9 mouse cellular contexts compared by ENCODE assay signal in genomic region chr11:86581943-86582542, GRCm38 (mm10). TPM values are rescaled to one million over a fixed set of nuclear protein-coding genes. Genes with fewer than 3 reads are reported as not detected.
A peak's percentile ranks its signal among the peaks of the same experiment; 100 is the strongest.
DNase-seq lines count a peak whose midpoint lies in the region; ATAC-seq lines count a peak whose summit lies in the region.
"Had no signal": no experiment of that assay in that cellular context is flagged by ENCODE, and none has a peak within 500 bp of the region (broad histone marks: within the 10 kb centered on the region; RNA-seq: fewer than 3 reads in every experiment).

No protein-coding gene starts in this region.

- WGBS in lung, embryonic 15.5 days: 77% methylated on average over 12 of the region's 12 CpGs
- WGBS in stomach, embryonic 16.5 days: 78% methylated on average over 12 of the region's 12 CpGs

- H3K27ac ChIP-seq in lung, embryonic 15.5 days: peak overlapping the region; percentile 82
- H3K27ac ChIP-seq in stomach, embryonic 16.5 days (ENCODE audit: low read length): peak overlapping the region; percentile 95

- H3K36me3 ChIP-seq in lung, embryonic 15.5 days: no peaks in the 10 kb centered on the region; the same call in 1 of the 2 replicates
- H3K36me3 ChIP-seq in stomach, embryonic 16.5 days (ENCODE audit: control insufficient read depth, insufficient read depth, low read length): no peaks in the 10 kb centered on the region

- no peaks in the 10 kb centered on the region for H3K27me3 ChIP-seq in lung, embryonic 15.5 days
- no peaks in the 10 kb centered on the region for H3K27me3 ChIP-seq in stomach, embryonic 16.5 days (ENCODE audit: control insufficient read depth, insufficient read depth, low read length)
- H3K27me3 ChIP-seq: forebrain, embryonic 12.5 days had no signal

- ATAC-seq in lung, embryonic 15.5 days (ENCODE audit: borderline replicate concordance, extremely low read depth, low FRiP score, low TSS enrichment): no peak
- no peak for ATAC-seq in stomach, embryonic 16.5 days (ENCODE audit: insufficient read depth, low FRiP score)

- no peak for DNase-seq in lung, postnatal 25 days (ENCODE audit: low spot score)
- peak; percentile 69 for DNase-seq in NIH3T3 (ENCODE audit: low read depth)
- DNase-seq in induced T-regulatory cell, adult 2 months (ENCODE audit: low read depth): peak; percentile 88
- DNase-seq in right cerebral cortex, postnatal 10 days (ENCODE audit: low spot score in 2 of 2): no peak
- no peak for DNase-seq in cerebellum, adult 11 months

- H3K4me3 ChIP-seq in lung, embryonic 15.5 days: no peak overlapping the region
- H3K4me3 ChIP-seq in stomach, embryonic 16.5 days (replicated peaks; ENCODE audit: low read length): no peak overlapping the region
- H3K4me3 ChIP-seq: forebrain, embryonic 12.5 days had no signal

- no peaks in the 10 kb centered on the region for H3K9me3 ChIP-seq in lung, embryonic 15.5 days
- no peaks in the 10 kb centered on the region for H3K9me3 ChIP-seq in stomach, embryonic 16.5 days (replicated peaks; ENCODE audit: control insufficient read depth, low read length)
- H3K9me3 ChIP-seq: forebrain, embryonic 12.5 days had no signal

- peak overlapping the region; percentile 46 for H3K4me2 ChIP-seq in lung, embryonic 15.5 days
- H3K4me2 ChIP-seq in stomach, embryonic 16.5 days (ENCODE audit: low read depth, low read length): peak overlapping the region; percentile 44; the same call in 1 of the 2 replicates
- H3K4me2 ChIP-seq: forebrain, embryonic 12.5 days; midbrain, embryonic 11.5 days had no signal

- no peak overlapping the region for H3K9ac ChIP-seq in lung, embryonic 15.5 days
- no peak overlapping the region for H3K9ac ChIP-seq in stomach, embryonic 16.5 days (ENCODE audit: low read length)
- H3K9ac ChIP-seq: forebrain, embryonic 12.5 days had no signal

- H3K4me1 ChIP-seq in lung, embryonic 15.5 days: peaks cover 64% of the 10 kb centered on the region
- H3K4me1 ChIP-seq in stomach, embryonic 16.5 days (ENCODE audit: control insufficient read depth, insufficient read depth, low read length): peaks cover 40% of the 10 kb centered on the region

RNA-seq across cellular contexts. Expression of gene Tubd1, which starts 37.3 kb away (rescaled TPM):
- polyA plus RNA-seq in lung, embryonic 15.5 days (2015; fragmentation: Nextera tagmentation; extraction: Ambion mirVana): 14.8 and 16.1 TPM in 2 replicates
- 10.4 and 11.8 TPM in 2 replicates for polyA plus RNA-seq in stomach, embryonic 16.5 days (2015; fragmentation: Nextera tagmentation; extraction: Ambion mirVana)

RNA-seq across cellular contexts. Expression of gene Rps6kb1, which starts 37.4 kb away (rescaled TPM):
- 59.0 and 61.1 TPM in 2 replicates for polyA plus RNA-seq in lung, embryonic 15.5 days (2015; fragmentation: Nextera tagmentation; extraction: Ambion mirVana)
- polyA plus RNA-seq in stomach, embryonic 16.5 days (2015; fragmentation: Nextera tagmentation; extraction: Ambion mirVana): 58.4 and 60.0 TPM in 2 replicates

Comparison
In these comparisons a context has a peak if more than half of its experiments do, and no peak if none do; other contexts are left out.
1. DNase-seq: peak in NIH3T3 (single experiment) and induced T-regulatory cell, adult 2 months (single experiment); none in lung, postnatal 25 days (single experiment), right cerebral cortex, postnatal 10 days (0 of 2) and cerebellum, adult 11 months (single experiment).